Mouse (Mus musculus) splenic B cell, adult 2 months (primary cell): ENCODE measurements around the gene Psd4.

ENCODE experiments used
- DNase-seq: peaks from one replicate; pipeline ENCODE4 v3.0.0-alpha.2; 2011; ENCODE audit warnings: low read depth, low spot score
- H3K27me3 ChIP-seq: 2 replicates; pipeline ENCODE4 v1.6.1; 2012; ENCODE audit warnings: mild to moderate bottlenecking, low read length, moderate library complexity, mixed read lengths; ENCODE audit not compliant: control insufficient read depth, poor library complexity, insufficient read depth, severe bottlenecking
- H3K36me3 ChIP-seq: 2 replicates; pipeline ENCODE4 v1.6.1; 2012; ENCODE audit warnings: mild to moderate bottlenecking, low read length, moderate library complexity, mixed read lengths; ENCODE audit not compliant: control insufficient read depth, poor library complexity, insufficient read depth, severe bottlenecking

Gene Psd4

GRCm38 (mm10) chr2:24441899-24442298 lies 74.5 kb downstream of the Psd4 start:
- H3K36me3 ChIP-seq = no peaks in the 10 kb centered on the region
- no peak for DNase-seq
- H3K27me3 ChIP-seq = no peaks in the 10 kb centered on the region

DNA sequence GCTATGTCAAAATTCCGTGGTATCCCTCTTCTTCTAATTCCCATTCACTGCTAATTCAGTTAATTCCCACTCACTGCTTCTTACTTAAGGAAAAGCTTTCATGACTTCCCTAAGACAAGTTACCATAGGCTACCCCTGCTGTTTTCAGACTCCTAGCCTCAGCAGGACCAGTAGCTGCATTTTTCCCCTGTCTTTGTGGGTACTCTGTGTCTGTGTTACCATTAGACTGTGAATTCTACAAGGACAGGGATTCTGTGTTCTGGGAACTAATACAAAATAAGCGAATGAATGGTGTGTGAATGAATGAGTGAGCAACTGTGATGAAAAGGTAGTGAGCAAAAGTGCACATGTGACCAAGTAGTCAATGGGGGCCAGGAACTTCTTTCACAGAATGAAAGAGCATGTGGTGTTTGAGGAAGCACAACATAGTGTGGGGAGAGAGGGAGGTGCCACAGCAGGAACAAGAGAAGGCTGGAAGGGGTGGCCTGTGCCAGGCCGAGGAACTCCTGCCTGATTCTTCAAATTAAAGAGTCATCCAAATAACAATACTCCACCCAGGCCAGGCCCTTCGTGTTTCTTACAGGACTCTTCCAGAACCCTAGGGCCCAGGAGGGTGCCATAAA lies 75.0 kb downstream of the Psd4 start:
- DNase-seq = no peak
- Histone ChIP-seq H3K27me3 (no peaks in the 10 kb centered on the region), H3K36me3 (no peaks in the 10 kb centered on the region)

GRCm38 (mm10) chr2:24443256-24443790 lies 75.9 kb downstream of the Psd4 start:
- H3K36me3 ChIP-seq = no peaks in the 10 kb centered on the region

DNA sequence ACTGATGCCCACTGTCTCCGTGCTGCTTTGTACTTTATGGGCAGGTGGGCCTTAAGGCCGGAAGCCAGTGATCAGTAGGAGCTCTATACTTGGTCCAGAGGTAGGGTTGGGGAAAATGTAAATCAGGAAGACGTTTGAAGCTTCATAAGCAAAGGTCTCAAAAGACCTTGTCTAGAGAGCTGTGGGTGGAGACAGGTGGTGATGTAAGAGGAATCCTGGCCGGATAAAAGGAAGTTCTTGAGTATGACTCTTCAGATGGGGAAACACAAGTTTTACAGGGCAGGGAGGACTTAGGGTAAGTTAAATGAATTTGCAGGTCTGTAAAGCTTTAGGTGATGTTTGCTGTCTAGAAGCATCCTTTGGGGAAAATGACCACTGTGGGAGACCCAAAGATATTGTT lies 81.7 kb downstream of the Psd4 start:
- Histone ChIP-seq H3K36me3 (no peaks in the 10 kb centered on the region), H3K27me3 (no peaks in the 10 kb centered on the region)
- no peak for DNase-seq

More at GRCm38 (mm10) chr2:24443256-24443790, 75.9 kb downstream of the Psd4 start:
- no peak for DNase-seq
- no peaks in the 10 kb centered on the region for H3K27me3 ChIP-seq

DNA sequence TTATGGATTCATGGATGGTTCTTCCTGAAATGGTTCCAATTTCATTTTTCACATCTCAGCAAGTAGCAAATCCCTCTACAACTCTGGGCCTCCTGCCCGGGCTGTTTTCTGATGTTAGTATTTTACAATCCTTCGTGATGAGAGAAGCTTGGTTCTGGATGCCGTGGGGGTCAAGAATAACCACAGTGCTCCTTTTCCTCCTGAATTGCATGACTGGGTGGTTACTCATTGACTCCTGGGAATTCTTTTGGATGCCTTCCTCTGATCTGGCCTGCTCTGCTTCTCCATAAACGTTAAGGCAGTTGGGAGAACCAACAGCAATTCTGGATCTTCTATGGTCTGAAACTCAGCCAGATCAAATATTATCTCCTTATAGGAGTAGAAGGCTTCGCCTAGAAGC lies 85.8 kb downstream of the Psd4 start:
- Histone ChIP-seq H3K27me3 (no peaks in the 10 kb centered on the region), H3K36me3 (no peaks in the 10 kb centered on the region)
- DNase-seq = no peak

DNA sequence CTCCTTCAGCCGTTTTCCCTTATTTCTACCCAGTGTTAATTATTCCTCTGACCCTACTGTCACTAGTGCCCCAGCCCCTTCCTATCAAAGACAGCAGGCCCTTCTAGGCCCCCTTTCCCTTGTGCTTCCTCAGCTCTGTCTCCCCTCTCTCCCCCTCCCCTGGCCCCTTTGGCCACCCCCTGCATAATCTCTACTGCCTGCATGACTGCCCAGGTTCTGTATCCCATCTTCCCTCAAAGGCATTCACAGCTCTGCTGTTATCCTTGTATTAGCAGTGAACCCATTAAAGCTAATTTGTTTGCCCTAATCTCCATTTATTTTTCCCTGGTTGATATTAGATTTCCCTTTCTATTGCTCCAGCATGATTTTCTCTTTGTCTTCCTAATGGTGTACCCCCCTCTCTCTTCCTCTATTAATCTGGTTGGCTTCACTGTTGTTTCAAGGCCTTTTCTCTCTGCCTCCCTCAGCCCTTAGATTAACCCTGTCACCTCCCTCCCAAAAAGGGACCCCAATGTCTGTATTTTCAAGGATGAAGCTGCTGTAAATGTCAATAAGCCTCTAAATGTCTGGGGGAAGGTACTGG lies 87.1 kb downstream of the Psd4 start:
- no peak for DNase-seq
- Histone ChIP-seq H3K36me3 (no peaks in the 10 kb centered on the region), H3K27me3 (no peaks in the 10 kb centered on the region)

GRCm38 (mm10) chr2:24455057-24455855 lies 87.9 kb downstream of the Psd4 start:
- Histone ChIP-seq H3K36me3 (no peaks in the 10 kb centered on the region), H3K27me3 (no peaks in the 10 kb centered on the region)
- no peak for DNase-seq

- no peak for DNase-seq
- Histone ChIP-seq H3K36me3 (no peaks in the 10 kb centered on the region), H3K27me3 (no peaks in the 10 kb centered on the region)
These were observed 89.5 kb downstream of the Psd4 start for GRCm38 (mm10) chr2:24456841-24457240.

- no peaks in the 10 kb centered on the region for H3K36me3 ChIP-seq
- H3K27me3 ChIP-seq = no peaks in the 10 kb centered on the region
- no peak for DNase-seq
These were observed 92.9 kb downstream of the Psd4 start for GRCm38 (mm10) chr2:24460112-24460807.

GRCm38 (mm10) chr2:24460808-24461127 lies 93.4 kb downstream of the Psd4 start:
- DNase-seq = no peak
- H3K36me3 ChIP-seq = no peaks in the 10 kb centered on the region
- no peaks in the 10 kb centered on the region for H3K27me3 ChIP-seq
